Mouse (Mus musculus) splenic B cell, adult 2 months (primary cell): ENCODE measurements around the gene Rnf144a.

Experiments used
- DNase-seq: peaks from one replicate; pipeline ENCODE4 v3.0.0-alpha.2; 2011; ENCODE audit warnings: low read depth, low spot score
- H3K27me3 ChIP-seq: 2 replicates; pipeline ENCODE4 v1.6.1; 2012; ENCODE audit warnings: mild to moderate bottlenecking, low read length, moderate library complexity, mixed read lengths; ENCODE audit not compliant: control insufficient read depth, poor library complexity, insufficient read depth, severe bottlenecking
- H3K36me3 ChIP-seq: 2 replicates; pipeline ENCODE4 v1.6.1; 2012; ENCODE audit warnings: mild to moderate bottlenecking, low read length, moderate library complexity, mixed read lengths; ENCODE audit not compliant: control insufficient read depth, poor library complexity, insufficient read depth, severe bottlenecking

The Rnf144a gene

DNA sequence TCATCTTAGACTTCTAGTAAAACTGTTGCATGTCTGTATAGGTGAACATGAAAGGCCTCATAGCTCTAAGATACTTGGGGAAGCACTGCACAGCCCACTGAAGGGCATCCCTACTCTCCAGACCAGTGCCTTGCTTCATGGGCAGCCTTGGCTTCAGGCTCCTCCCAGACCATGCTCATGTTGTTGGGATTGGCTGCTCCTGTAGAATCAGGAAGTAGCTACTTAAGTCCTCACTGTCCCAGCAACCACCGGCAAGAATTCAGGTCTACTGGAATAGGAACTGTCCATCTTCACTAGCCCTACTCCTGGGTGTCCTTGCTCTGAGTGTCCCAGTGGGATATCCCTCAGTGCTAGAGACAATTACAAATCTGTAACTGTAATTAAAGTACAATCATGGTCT, 126.7 kb downstream of the Rnf144a start:
- Histone ChIP-seq H3K36me3 (no peaks in the 10 kb centered on the region), H3K27me3 (no peaks in the 10 kb centered on the region)
- DNase-seq: no peak

DNA sequence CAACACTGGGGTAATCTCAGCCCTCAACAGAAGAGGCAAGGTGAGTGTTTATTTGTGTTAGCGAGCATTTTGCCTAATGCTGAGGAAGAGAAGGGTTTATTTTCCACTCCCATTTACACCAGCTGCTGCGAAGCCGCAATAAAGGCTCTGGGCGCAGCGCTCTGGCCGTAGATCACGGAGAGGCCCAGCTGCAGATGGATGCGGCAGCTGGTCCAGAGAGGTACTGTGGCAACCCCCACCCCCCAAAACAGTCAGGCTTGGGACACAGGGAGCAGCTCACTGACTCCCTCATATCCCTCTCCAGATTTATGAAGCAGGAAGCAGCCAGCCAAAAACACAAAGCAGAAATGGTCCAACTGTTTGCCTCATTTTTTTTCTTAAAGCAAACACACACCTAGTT, 129.1 kb downstream of the Rnf144a start:
- no peak for DNase-seq
- Histone ChIP-seq H3K36me3 (no peaks in the 10 kb centered on the region), H3K27me3 (no peaks in the 10 kb centered on the region)

DNA sequence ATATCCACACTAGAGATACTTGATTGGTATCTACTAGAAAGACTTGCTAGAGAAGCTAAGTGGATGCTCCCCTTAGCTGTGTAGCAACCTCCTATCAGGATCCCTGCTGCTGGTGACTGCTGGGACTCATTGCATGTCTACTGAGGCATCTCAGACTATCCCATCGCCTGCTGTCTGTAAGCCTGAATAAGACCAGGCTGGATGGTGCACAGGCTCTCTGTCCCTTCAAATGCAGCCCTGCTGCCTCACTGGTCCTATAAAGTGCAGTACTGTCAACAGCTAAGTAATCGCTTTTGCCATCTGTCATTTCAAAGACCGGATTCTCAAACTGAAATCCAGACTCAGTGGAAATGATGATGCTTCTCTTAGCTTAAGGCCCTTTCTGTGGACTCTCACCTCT, 129.6 kb downstream of the Rnf144a start:
- no peak for DNase-seq
- no peaks in the 10 kb centered on the region for H3K27me3 ChIP-seq

DNA sequence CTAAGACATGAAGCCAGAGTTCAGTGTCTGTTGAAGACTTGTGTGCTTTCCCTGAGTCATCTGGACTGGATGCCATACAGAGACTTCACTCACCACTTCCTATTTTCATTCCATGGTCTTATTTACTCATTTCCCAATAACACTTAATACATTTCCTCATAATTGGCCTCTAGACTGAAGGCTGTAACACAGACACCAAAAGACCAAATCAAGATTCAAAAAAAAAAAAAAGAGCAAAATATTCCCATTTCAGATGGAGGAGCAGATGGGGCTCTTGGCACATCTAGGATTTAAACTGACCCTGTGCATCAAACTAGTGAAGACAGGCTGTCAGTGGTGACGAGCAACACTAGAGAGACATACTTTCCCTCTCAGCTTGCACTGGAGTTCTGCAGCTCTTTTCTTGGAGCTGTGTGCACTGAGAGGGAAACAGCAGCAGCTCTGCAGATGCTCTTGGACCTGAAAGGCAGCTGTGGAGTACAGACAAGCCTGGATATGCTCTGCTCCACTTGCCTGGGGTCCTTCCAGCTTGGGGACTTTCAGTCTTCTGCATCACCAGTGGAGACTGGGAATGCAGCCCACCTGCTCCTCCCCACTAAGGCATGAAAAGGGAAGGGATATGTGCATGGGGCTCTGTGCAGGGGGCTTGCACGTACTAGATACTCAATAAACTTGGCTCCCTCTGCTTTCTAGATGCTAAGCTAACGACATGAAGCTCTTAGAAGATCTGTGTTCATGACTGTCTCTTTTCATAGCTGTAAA, 134.2 kb downstream of the Rnf144a start:
- Histone ChIP-seq H3K27me3 (no peaks in the 10 kb centered on the region), H3K36me3 (no peaks in the 10 kb centered on the region)
- DNase-seq: no peak

More for the DNA sequence above, 129.6 kb downstream of the Rnf144a start:
- H3K36me3 ChIP-seq: no peaks in the 10 kb centered on the region

DNA sequence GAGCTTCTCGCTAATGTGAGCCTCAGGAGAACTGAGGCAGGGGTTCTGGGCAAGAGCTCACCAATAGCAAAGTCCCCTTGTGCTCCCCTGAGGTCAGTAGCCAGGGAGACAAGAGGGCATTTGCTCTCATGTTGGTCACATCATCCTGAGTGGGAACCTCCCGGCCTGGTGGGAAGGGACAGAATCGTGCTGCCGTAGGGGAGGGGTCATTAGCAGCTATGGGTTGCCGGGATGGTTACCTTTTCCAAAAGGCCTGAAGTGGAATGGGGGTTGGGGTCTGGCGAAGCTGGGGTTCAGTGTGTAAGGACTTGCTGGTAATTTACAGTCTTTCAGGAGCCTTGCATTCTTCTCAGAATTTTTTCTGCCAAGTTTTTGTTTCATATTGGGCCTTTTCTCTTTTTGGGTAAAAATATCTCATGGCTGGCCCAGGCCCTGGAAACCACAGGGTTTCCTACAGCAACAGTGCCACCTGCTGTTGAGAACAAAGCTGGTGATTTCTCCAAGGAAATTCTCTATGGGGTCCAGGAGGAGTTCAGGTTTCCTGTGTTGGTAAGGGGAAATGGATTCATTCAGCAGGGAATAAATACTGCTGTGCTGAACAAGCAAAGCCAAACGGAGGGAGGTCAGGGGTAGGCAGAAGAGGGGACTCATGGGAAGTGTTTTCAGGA, 137.9 kb downstream of the Rnf144a start:
- H3K36me3 ChIP-seq: no peaks in the 10 kb centered on the region
- peak; percentile 16 for DNase-seq
- H3K27me3 ChIP-seq: no peaks in the 10 kb centered on the region

DNA sequence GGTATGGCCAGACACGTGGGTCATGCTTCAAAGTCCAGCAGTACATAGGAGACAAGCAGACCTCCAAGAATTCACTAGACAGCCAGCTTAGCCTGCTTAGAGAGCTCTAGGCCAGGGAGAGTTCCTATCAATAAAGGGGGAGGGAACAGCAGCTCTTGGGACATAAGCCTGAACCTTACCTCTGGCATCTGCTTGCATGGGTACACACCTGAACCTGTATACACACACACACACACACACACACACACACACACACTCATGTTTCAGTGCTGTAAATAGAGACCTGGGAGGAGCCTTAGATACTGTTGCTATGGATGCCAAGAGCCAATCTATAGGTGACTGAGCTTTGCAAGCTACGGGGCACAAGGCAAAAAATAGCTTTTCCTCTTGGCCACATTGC, 138.5 kb downstream of the Rnf144a start:
- Histone ChIP-seq H3K36me3 (no peaks in the 10 kb centered on the region), H3K27me3 (no peaks in the 10 kb centered on the region)
- no peak for DNase-seq
